Comparison of ENCODE assay signal across 8 mouse cellular contexts in genomic region chrX:74283092-74283437, GRCm38 (mm10). TPM values are rescaled to one million over a fixed set of nuclear protein-coding genes. Genes with fewer than 3 reads are reported as not detected.
DNase-seq lines count a peak whose midpoint lies in the region; ATAC-seq and TF ChIP-seq lines count a peak whose summit lies in the region.

No protein-coding gene starts in this region.

- TF ChIP-seq CTCF in olfactory bulb, adult 2 months (IDR thresholded peaks at IDR 0.05; ENCODE audit: insufficient read depth, low read depth, low read length), result no peak

- H3K4me1 ChIP-seq in lung, embryonic 16.5 days (replicated peaks; ENCODE audit: control insufficient read depth, insufficient read depth, low read length), result peaks cover 4% of the 10 kb centered on the region; the same call in 1 of the 2 replicates
- H3K4me1 ChIP-seq in forebrain, embryonic 10.5 days, result peaks cover 20% of the 10 kb centered on the region
- peaks cover 14% of the 10 kb centered on the region for H3K4me1 ChIP-seq in limb, embryonic 10.5 days
- H3K4me1 ChIP-seq in olfactory bulb, adult 2 months (ENCODE audit: control insufficient read depth, insufficient read depth, low read length), result peaks cover 15% of the 10 kb centered on the region

- WGBS in lung, embryonic 16.5 days, result 27% methylated on average over 5 of the region's 5 CpGs
- 58% methylated on average over 5 of the region's 5 CpGs for WGBS in forebrain, embryonic 10.5 days
- WGBS in limb, embryonic 10.5 days, result 37% methylated on average over 5 of the region's 5 CpGs
- WGBS in olfactory bulb, adult 2 months, result 25% methylated on average over 5 of the region's 5 CpGs

- H3K36me3 ChIP-seq in lung, embryonic 16.5 days (ENCODE audit: control insufficient read depth, insufficient read depth, low read length), result no peaks in the 10 kb centered on the region
- H3K36me3 ChIP-seq in forebrain, embryonic 10.5 days (replicated peaks), result peaks cover 5% of the 10 kb centered on the region
- H3K36me3 ChIP-seq in limb, embryonic 10.5 days, result peaks cover 2% of the 10 kb centered on the region

- no peaks in the 10 kb centered on the region for H3K9me3 ChIP-seq in lung, embryonic 16.5 days (ENCODE audit: control insufficient read depth, low read length)
- no peaks in the 10 kb centered on the region for H3K9me3 ChIP-seq in forebrain, embryonic 10.5 days
- H3K9me3 ChIP-seq in limb, embryonic 10.5 days (replicated peaks), result no peaks in the 10 kb centered on the region

- H3K27ac ChIP-seq in lung, embryonic 16.5 days (ENCODE audit: low read length), result peak overlapping the region; percentile 93
- H3K27ac ChIP-seq in forebrain, embryonic 10.5 days, result peak overlapping the region; percentile 88
- H3K27ac ChIP-seq in limb, embryonic 10.5 days, result peak overlapping the region; percentile 84
- H3K27ac ChIP-seq in olfactory bulb, adult 2 months (ENCODE audit: insufficient read depth, low read depth, low read length), result peak overlapping the region; percentile 75; the same call in 1 of the 2 replicates

- no peaks in the 10 kb centered on the region for H3K27me3 ChIP-seq in lung, embryonic 16.5 days (ENCODE audit: control insufficient read depth, insufficient read depth, low read depth, low read length)
- no peaks in the 10 kb centered on the region for H3K27me3 ChIP-seq in forebrain, embryonic 10.5 days (ENCODE audit: poor library complexity, severe bottlenecking)
- H3K27me3 ChIP-seq in limb, embryonic 10.5 days (ENCODE audit: low read depth, poor library complexity, severe bottlenecking), result peaks cover 34% of the 10 kb centered on the region

- peak overlapping the region; percentile 64 for H3K4me3 ChIP-seq in lung, embryonic 16.5 days (ENCODE audit: low read length)
- H3K4me3 ChIP-seq in forebrain, embryonic 10.5 days, result peak overlapping the region; percentile 69
- H3K4me3 ChIP-seq in limb, embryonic 10.5 days, result peak overlapping the region; percentile 68
- peak overlapping the region; percentile 79 for H3K4me3 ChIP-seq in olfactory bulb, adult 2 months (ENCODE audit: insufficient read depth, low read depth, low read length)

- no peak; the same call in none of the 2 replicates for ATAC-seq in lung, embryonic 16.5 days (ENCODE audit: low read depth)

- no peak for DNase-seq in lung, postnatal 10 days
- DNase-seq in forebrain, embryonic 10.5 days (ENCODE audit: extremely low spot score, low spot score), result no peak
- DNase-seq in limb, embryonic 10.5 days (ENCODE audit: low spot score), result no peak
- DNase-seq in layer of hippocampus, postnatal 25 days (ENCODE audit: extremely low spot score in 1 of 2, low spot score in 1 of 2), result no peak
- DNase-seq in T-cell, adult 2 months (ENCODE audit: low spot score), result no peak
- DNase-seq in spleen, postnatal 36 days (ENCODE audit: low spot score in 2 of 2), result no peak

- H3K9ac ChIP-seq in lung, embryonic 16.5 days (ENCODE audit: low read length), result peak overlapping the region; percentile 77

- H3K4me2 ChIP-seq in lung, embryonic 16.5 days (ENCODE audit: low read depth, low read length), result peak overlapping the region; percentile 78

- TF ChIP-seq POLR2A in olfactory bulb, adult 2 months (IDR thresholded peaks at IDR 0.05; ENCODE audit: insufficient read depth, low read depth, low read length), result no peak

RNA-seq across cellular contexts. Expression of gene Dnase1l1, which starts 0.9 kb away (rescaled TPM):
- 17.4 and 18.6 TPM in 2 replicates for polyA plus RNA-seq in lung, embryonic 16.5 days (2015; fragmentation: Nextera tagmentation; extraction: Ambion mirVana)
- 4.5 and 5.1 TPM in 2 replicates for polyA plus RNA-seq in forebrain, embryonic 10.5 days (2016; fragmentation: Nextera tagmentation; extraction: Ambion mirVana)
- 3.4 and 5.0 TPM in 2 replicates for polyA plus RNA-seq in limb, embryonic 10.5 days (2016; fragmentation: Nextera tagmentation; extraction: Ambion mirVana)
- not detected in 2 replicates for polyA plus RNA-seq in olfactory bulb, adult 2 months (2012; ENCODE audit: insufficient read depth, insufficient read length, low replicate concordance, missing spikeins)
- total RNA-seq in layer of hippocampus, postnatal 25 days (2021), result 1 to 10 TPM; 1.8 to 2.6 TPM

RNA-seq across cellular contexts. Expression of gene Taz, which starts 1.4 kb away (rescaled TPM):
- 81.9 and 91.7 TPM in 2 replicates for polyA plus RNA-seq in lung, embryonic 16.5 days (2015; fragmentation: Nextera tagmentation; extraction: Ambion mirVana)
- polyA plus RNA-seq in forebrain, embryonic 10.5 days (2016; fragmentation: Nextera tagmentation; extraction: Ambion mirVana), result 66.3 and 75.8 TPM in 2 replicates
- polyA plus RNA-seq in limb, embryonic 10.5 days (2016; fragmentation: Nextera tagmentation; extraction: Ambion mirVana), result 69.0 and 80.5 TPM in 2 replicates
- not detected in 2 replicates for polyA plus RNA-seq in olfactory bulb, adult 2 months (2012; ENCODE audit: insufficient read depth, insufficient read length, low replicate concordance, missing spikeins)
- total RNA-seq in layer of hippocampus, postnatal 25 days (2021), result 10 to 100 TPM; 48.8 to 64.9 TPM

RNA-seq across cellular contexts. Expression of gene Rpl10, which starts 12.5 kb away (rescaled TPM):
- polyA plus RNA-seq in lung, embryonic 16.5 days (2015; fragmentation: Nextera tagmentation; extraction: Ambion mirVana), result 826 and 850 TPM in 2 replicates
- 800 and 812 TPM in 2 replicates for polyA plus RNA-seq in forebrain, embryonic 10.5 days (2016; fragmentation: Nextera tagmentation; extraction: Ambion mirVana)
- 862 and 901 TPM in 2 replicates for polyA plus RNA-seq in limb, embryonic 10.5 days (2016; fragmentation: Nextera tagmentation; extraction: Ambion mirVana)
- not detected in 2 replicates for polyA plus RNA-seq in olfactory bulb, adult 2 months (2012; ENCODE audit: insufficient read depth, insufficient read length, low replicate concordance, missing spikeins)
- total RNA-seq in layer of hippocampus, postnatal 25 days (2021), result 100 to 1,000 TPM; 171 TPM

RNA-seq across cellular contexts. Expression of gene Atp6ap1, which starts 13.8 kb away (rescaled TPM):
- polyA plus RNA-seq in lung, embryonic 16.5 days (2015; fragmentation: Nextera tagmentation; extraction: Ambion mirVana), result 141 and 153 TPM in 2 replicates
- 82.6 and 84.6 TPM in 2 replicates for polyA plus RNA-seq in forebrain, embryonic 10.5 days (2016; fragmentation: Nextera tagmentation; extraction: Ambion mirVana)
- polyA plus RNA-seq in limb, embryonic 10.5 days (2016; fragmentation: Nextera tagmentation; extraction: Ambion mirVana), result 80.1 and 90.7 TPM in 2 replicates
- polyA plus RNA-seq in olfactory bulb, adult 2 months (2012; ENCODE audit: insufficient read depth, insufficient read length, low replicate concordance, missing spikeins), result 501 and 1,287 TPM in 2 replicates
- total RNA-seq in layer of hippocampus, postnatal 25 days (2021), result 100 to 1,000 TPM; 333 to 352 TPM

RNA-seq across cellular contexts. Expression of gene Gdi1, which starts 21.7 kb away (rescaled TPM):
- 204 and 211 TPM in 2 replicates for polyA plus RNA-seq in lung, embryonic 16.5 days (2015; fragmentation: Nextera tagmentation; extraction: Ambion mirVana)
- 239 and 242 TPM in 2 replicates for polyA plus RNA-seq in forebrain, embryonic 10.5 days (2016; fragmentation: Nextera tagmentation; extraction: Ambion mirVana)
- polyA plus RNA-seq in limb, embryonic 10.5 days (2016; fragmentation: Nextera tagmentation; extraction: Ambion mirVana), result 154 and 206 TPM in 2 replicates
- 513 and 810 TPM in 2 replicates for polyA plus RNA-seq in olfactory bulb, adult 2 months (2012; ENCODE audit: insufficient read depth, insufficient read length, low replicate concordance, missing spikeins)
- total RNA-seq in layer of hippocampus, postnatal 25 days (2021), result 100 to 1,000 TPM; 631 to 685 TPM
